Mouse (Mus musculus): Measurements from ENCODE around the gene Slc22a14. TPM values are rescaled to one million over a fixed set of nuclear protein-coding genes. Genes with fewer than 3 reads are reported as not detected.

Slc22a14 gene
- polyA plus RNA-seq, 1 experiment: 0.29 TPM

DNA sequence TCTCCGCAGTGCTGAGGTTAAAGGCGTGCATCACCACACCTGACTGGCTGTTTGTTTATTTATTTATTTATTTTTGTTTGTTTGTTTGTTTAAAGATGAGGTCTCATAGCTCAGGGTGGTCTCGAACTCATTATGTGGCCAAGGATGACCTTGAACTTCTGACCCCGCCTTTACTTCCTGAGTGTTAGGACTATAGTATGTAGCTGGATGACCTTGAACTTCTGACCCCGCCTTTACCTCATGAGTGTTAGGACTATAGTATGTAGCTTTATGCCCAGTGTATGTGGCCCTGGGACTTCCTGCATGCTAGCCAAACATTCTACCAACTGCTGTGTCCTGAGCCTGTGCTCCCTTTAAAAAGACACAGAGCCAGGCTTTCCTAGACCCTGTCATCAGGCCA lies 3.9 kb downstream of the Slc22a14 start:
- no peak for TF ChIP-seq CTCF (IDR thresholded peaks at IDR 0.05; ENCODE audit: extremely low read depth, insufficient read depth, low read length)
- TF ChIP-seq POLR2A (IDR thresholded peaks at IDR 0.05; ENCODE audit: extremely low read depth, insufficient read depth, low read length): no peak
- H3K4me1 ChIP-seq (ENCODE audit: control insufficient read depth, insufficient read depth, low read length): no peaks in the 10 kb centered on the region
- no peak overlapping the region for H3K4me3 ChIP-seq (ENCODE audit: insufficient read depth, low read length)
- H3K27ac ChIP-seq (ENCODE audit: insufficient read depth, low read length): no peak overlapping the region

DNA sequence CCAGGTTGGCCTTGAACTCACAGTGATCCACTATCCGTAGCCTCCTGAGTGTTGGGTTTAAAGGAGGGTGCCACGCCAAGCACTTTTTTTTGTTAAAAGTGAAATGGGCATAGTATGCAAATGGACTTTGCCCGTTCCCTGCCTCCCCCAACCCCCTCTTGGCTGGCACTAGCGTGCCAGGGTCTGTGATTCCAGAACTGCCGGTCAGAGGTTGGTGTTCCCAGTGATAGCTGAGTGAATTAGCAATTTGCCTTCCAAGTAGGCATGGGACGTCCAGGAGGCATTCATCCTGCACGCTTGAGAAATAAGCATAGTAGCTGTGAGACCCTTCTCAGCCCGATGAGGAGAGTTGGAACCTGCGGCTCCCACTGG lies 7.3 kb downstream of the Slc22a14 start:
- no peak for TF ChIP-seq CTCF (IDR thresholded peaks at IDR 0.05; ENCODE audit: extremely low read depth, insufficient read depth, low read length)
- no peak for TF ChIP-seq POLR2A (IDR thresholded peaks at IDR 0.05; ENCODE audit: extremely low read depth, insufficient read depth, low read length)
- Histone ChIP-seq H3K4me1 (ENCODE audit: control insufficient read depth, insufficient read depth, low read length) (no peaks in the 10 kb centered on the region), H3K4me3 (ENCODE audit: insufficient read depth, low read length) (peak overlapping the region; percentile 31; the same call in 1 of the 2 replicates), H3K27ac (ENCODE audit: insufficient read depth, low read length) (no peak overlapping the region)

DNA sequence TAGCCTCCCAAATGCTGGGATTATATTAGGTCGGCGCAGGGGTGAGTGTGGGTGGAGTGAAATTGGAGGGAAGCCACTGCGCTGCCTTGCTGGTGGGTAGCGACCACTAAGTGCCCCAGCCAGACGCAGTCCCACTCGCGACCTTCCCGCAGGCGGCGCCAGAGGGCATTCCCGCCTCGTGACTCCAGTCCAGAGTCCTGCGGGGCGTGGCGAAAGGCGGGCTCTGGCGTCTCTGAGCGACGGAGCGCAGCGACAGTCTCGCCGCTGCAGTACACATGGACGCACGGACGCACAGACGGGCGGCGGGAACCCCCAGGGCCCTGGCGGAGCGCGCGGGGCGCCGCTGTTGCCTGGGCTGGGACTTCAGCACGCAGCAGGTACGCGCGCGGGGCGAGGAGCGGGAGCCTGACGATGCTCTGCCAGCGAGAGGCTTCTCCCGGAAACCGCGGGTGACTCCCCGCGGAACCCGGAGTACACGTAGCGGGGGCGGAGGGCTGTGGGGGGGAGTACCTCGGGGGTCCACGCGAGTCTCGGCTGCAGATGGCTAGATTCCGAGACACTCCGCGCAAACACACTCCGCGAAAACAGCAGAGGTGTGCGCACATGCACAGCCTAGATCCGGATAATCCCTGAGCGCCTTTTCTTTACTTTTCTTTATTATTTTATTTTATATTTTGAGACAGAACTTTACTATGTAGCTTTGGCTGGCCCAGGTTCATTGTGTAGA lies 7.9 kb downstream of the Slc22a14 start, which contains the start of gene Xylb:
Gene Xylb (plus strand): TSS at position 51 of the 727 bp plus-strand sequence.
- no peak within 1 kb of the TSS for H3K27ac ChIP-seq (ENCODE audit: insufficient read depth, low read length)
- no peaks in the 10 kb centered on the region for H3K4me1 ChIP-seq (ENCODE audit: control insufficient read depth, insufficient read depth, low read length)
- 0 out of 2 replicates have a peak, but pooled peaks have one; percentile 48 for TF ChIP-seq POLR2A (IDR thresholded peaks at IDR 0.05; ENCODE audit: extremely low read depth, insufficient read depth, low read length)
- peak; percentile 67 for TF ChIP-seq CTCF (IDR thresholded peaks at IDR 0.05; ENCODE audit: extremely low read depth, insufficient read depth, low read length)
- H3K4me3 ChIP-seq (ENCODE audit: insufficient read depth, low read length): peak within 1 kb of the TSS; percentile 31

DNA sequence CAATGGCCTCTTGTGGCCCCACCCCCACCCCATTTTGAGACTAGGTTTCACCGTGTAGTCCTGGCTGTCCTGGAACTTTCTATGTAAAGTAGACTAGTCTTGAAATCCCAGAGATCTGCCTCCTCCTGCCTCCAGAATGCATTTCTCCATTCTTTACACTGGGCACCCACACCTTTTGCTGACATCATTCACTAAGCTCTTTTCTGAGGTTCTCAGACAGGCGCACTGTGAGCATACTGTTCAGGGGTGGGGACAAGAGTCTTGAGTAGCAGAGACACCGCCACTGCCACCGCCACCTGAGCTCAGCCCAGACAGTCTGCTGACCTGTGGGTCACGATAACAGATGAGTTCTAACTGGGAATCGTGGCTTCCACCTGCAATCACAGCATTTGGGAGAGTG lies 9.4 kb downstream of the Slc22a14 start:
- Histone ChIP-seq H3K27ac (ENCODE audit: insufficient read depth, low read length) (no peak overlapping the region), H3K4me1 (ENCODE audit: control insufficient read depth, insufficient read depth, low read length) (no peaks in the 10 kb centered on the region), H3K4me3 (ENCODE audit: insufficient read depth, low read length) (no peak overlapping the region)
- no peak for TF ChIP-seq POLR2A (IDR thresholded peaks at IDR 0.05; ENCODE audit: extremely low read depth, insufficient read depth, low read length)
- TF ChIP-seq CTCF (IDR thresholded peaks at IDR 0.05; ENCODE audit: extremely low read depth, insufficient read depth, low read length): no peak

DNA sequence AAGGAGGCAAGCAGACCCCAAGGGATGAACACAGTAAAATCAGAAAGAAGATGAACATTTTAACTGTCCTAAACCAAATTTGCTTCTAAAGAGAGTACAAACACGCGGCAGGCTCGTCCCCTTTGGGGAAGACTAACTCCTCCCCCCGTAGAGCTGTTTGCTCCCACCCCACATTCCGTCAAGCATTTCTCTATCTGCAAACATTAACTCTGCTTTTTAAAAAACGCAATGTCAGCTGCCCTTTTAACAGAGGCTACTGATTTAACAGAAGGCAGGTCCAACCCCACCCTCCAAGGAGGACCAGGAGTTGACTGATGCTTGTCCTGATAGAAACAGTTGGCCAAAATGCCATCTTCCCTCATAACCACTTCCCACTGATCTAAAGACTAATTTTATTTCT lies 11.4 kb downstream of the Slc22a14 start:
- H3K4me1 ChIP-seq (ENCODE audit: control insufficient read depth, insufficient read depth, low read length): no peaks in the 10 kb centered on the region
- H3K4me3 ChIP-seq (ENCODE audit: insufficient read depth, low read length): no peak overlapping the region
- no peak overlapping the region for H3K27ac ChIP-seq (ENCODE audit: insufficient read depth, low read length)
- no peak for TF ChIP-seq POLR2A (IDR thresholded peaks at IDR 0.05; ENCODE audit: extremely low read depth, insufficient read depth, low read length)
- no peak for TF ChIP-seq CTCF (IDR thresholded peaks at IDR 0.05; ENCODE audit: extremely low read depth, insufficient read depth, low read length)

DNA sequence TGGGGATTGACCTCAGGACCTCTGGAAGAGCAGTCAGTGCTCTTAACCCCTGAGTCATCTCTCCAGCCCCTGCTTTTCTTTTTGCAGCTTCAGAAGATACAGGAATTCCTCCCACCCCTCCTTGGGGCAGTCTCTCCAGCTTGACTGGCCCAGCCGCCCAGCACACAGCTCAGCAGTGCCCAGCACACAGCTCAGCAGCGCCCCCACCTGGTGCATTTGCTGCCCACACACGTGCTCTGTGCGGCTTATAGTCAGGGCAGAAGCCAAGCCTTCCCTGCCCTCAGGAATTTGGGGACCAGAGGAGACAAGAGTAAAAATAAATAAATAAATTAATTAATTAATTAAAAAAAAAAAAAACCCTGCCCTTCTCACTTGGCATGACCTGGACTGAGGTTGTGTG lies 13.3 kb downstream of the Slc22a14 start:
- TF ChIP-seq POLR2A (IDR thresholded peaks at IDR 0.05; ENCODE audit: extremely low read depth, insufficient read depth, low read length) (no peak), CTCF (IDR thresholded peaks at IDR 0.05; ENCODE audit: extremely low read depth, insufficient read depth, low read length) (peak; percentile 69)
- Histone ChIP-seq H3K4me3 (ENCODE audit: insufficient read depth, low read length) (no peak overlapping the region), H3K4me1 (ENCODE audit: control insufficient read depth, insufficient read depth, low read length) (no peaks in the 10 kb centered on the region)

DNA sequence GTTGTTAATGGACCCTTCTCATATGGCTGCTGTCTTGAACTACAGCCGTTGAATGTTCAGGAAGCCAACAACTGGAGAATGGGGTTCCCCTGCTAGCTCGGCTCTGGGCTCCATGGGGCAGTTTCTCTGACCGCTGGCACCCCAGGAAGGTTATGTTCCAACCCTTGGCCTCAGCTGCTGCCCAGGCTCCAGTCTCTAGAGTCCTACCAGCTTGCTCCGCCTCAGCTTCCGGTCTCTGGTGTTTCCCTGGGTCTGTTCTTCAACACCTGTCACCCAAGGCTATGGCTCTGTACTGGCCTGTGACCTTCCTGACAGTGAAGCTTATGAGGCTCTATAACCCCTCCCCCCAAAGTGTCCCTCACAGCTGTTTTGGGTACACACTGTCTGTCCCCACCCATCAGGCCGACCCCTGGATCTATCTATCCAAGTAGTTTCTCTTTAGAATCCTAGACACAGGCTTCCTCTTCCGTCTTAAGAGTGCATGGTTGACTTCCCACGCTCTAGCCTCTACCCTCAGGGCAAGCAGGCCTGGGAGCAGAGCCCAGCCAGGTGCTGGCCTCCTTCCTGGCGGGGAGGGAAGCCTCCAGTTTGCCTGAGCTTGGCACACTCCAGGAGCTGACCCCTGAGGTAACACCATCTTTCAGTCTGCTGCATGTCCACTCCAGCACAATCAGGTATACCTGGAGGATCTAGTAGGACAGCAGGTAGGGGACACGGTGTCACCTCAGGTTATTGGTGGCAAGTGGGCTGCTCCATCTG lies 14.2 kb downstream of the Slc22a14 start:
- Histone ChIP-seq H3K4me1 (ENCODE audit: control insufficient read depth, insufficient read depth, low read length) (no peaks in the 10 kb centered on the region), H3K27ac (ENCODE audit: insufficient read depth, low read length) (no peak overlapping the region), H3K4me3 (ENCODE audit: insufficient read depth, low read length) (no peak overlapping the region)
- no peak for TF ChIP-seq CTCF (IDR thresholded peaks at IDR 0.05; ENCODE audit: extremely low read depth, insufficient read depth, low read length)
- no peak for TF ChIP-seq POLR2A (IDR thresholded peaks at IDR 0.05; ENCODE audit: extremely low read depth, insufficient read depth, low read length)

More for the DNA sequence above, 13.3 kb downstream of the Slc22a14 start:
- no peak overlapping the region for H3K27ac ChIP-seq (ENCODE audit: insufficient read depth, low read length)

DNA sequence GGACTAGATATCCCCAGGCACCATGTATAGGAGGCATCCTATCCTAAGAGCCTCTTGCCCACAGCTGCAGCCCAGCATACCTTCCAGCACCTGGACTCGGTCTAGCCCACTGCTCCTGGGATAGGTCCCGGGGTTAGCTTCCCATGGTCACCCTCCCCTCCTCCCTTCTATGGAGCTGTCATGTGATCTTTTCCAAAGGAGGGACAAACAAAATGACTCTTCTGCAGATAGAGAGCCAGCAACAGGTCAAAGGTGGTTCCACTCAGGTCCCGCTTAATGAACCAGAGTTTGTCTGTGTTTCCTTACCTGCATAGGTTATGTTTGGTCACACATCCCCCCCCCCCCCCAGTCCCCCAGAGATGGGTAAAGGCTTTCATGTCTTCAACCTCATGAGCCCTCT lies 14.8 kb downstream of the Slc22a14 start:
- TF ChIP-seq CTCF (IDR thresholded peaks at IDR 0.05; ENCODE audit: extremely low read depth, insufficient read depth, low read length) (no peak), POLR2A (IDR thresholded peaks at IDR 0.05; ENCODE audit: extremely low read depth, insufficient read depth, low read length) (no peak)
- H3K27ac ChIP-seq (ENCODE audit: insufficient read depth, low read length): no peak overlapping the region
- H3K4me1 ChIP-seq (ENCODE audit: control insufficient read depth, insufficient read depth, low read length): no peaks in the 10 kb centered on the region
- no peak overlapping the region for H3K4me3 ChIP-seq (ENCODE audit: insufficient read depth, low read length)

DNA sequence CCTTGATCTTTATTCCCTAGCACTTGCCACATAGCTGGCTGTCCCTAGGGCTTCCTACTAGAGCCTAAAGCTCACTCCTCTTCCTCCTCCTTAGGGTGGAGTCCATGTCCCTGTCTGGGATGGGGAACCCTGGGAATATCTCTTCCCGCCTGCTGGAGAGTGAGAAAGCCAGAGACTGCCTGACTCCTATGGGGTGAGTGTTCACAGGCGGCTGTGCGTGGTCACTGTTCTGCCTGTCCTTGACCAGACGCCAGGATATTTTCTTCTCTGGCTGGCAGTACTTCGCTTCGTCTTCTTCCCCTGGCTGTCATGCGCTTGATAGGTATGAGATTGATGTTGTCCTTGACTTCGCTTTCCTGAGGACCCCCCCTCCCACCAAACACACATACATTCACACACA lies 19.0 kb downstream of the Slc22a14 start:
- peaks cover 3% of the 10 kb centered on the region for H3K4me1 ChIP-seq (ENCODE audit: control insufficient read depth, insufficient read depth, low read length)
- TF ChIP-seq CTCF (IDR thresholded peaks at IDR 0.05; ENCODE audit: extremely low read depth, insufficient read depth, low read length) (no peak), POLR2A (IDR thresholded peaks at IDR 0.05; ENCODE audit: extremely low read depth, insufficient read depth, low read length) (no peak)
- no peak overlapping the region for H3K27ac ChIP-seq (ENCODE audit: insufficient read depth, low read length)
- H3K4me3 ChIP-seq (ENCODE audit: insufficient read depth, low read length): no peak overlapping the region

DNA sequence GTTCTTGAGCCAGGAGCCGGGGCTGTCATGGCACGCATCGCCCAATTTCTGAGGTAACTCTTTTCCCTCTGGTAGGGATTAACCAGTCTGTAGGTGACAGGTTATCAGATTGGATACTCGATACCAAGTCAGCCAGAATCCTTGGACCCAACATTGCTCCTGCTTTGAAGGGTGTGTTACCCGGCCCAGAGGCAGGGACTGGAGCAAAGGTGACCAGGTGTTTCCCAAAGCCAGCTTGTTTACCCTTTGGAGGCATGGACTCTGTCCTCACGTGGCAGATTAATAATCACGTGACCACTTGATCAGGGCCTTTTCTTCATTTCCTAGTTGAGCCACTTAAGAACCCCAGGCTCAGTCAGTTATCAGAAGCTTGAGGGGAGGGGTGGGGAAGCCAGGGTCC lies 22.6 kb downstream of the Slc22a14 start:
- H3K4me3 ChIP-seq (ENCODE audit: insufficient read depth, low read length): no peak overlapping the region; the same call in 1 of the 2 replicates
- H3K27ac ChIP-seq (ENCODE audit: insufficient read depth, low read length): no peak overlapping the region
- peaks cover 3% of the 10 kb centered on the region for H3K4me1 ChIP-seq (ENCODE audit: control insufficient read depth, insufficient read depth, low read length)
- TF ChIP-seq CTCF (IDR thresholded peaks at IDR 0.05; ENCODE audit: extremely low read depth, insufficient read depth, low read length) (no peak), POLR2A (IDR thresholded peaks at IDR 0.05; ENCODE audit: extremely low read depth, insufficient read depth, low read length) (no peak)
